Mouse (Mus musculus) cortical plate, adult 2 months (tissue): ENCODE results near the gene Gm4756. TPM values are rescaled to one million over a fixed set of nuclear protein-coding genes. Genes with fewer than 3 reads are reported as not detected.
"Not testable (repeated sequence)": the region's sequence is repeated elsewhere in the genome, so short reads cannot be mapped to it uniquely, and the experiment has no call there.

ENCODE experiments used
- H3K27ac ChIP-seq: fragments of 200-500 bp; 2 replicates; pipeline ENCODE4 v1.5.1; 2012; ENCODE audit warnings: low read length, control low read depth, inconsistent platforms; ENCODE audit not compliant: insufficient read depth
- H3K4me1 ChIP-seq: fragments of 200-500 bp; 2 replicates; pipeline ENCODE4 v1.6.1; 2011; ENCODE audit warnings: low read length; ENCODE audit not compliant: control insufficient read depth, insufficient read depth
- H3K4me3 ChIP-seq: fragments of 200-500 bp; 2 replicates; pipeline ENCODE4 v1.5.1; 2011; ENCODE audit warnings: mild to moderate bottlenecking, low read length, control low read depth; ENCODE audit not compliant: insufficient read depth
- CTCF ChIP-seq: fragments of 200-500 bp; IDR thresholded peaks from 2 replicates; pipeline ENCODE4 v1.5.1; 2011; ENCODE audit warnings: mild to moderate bottlenecking, control low read depth, low read length; ENCODE audit not compliant: insufficient read depth; ENCODE audit errors: extremely low read depth
- POLR2A ChIP-seq: fragments of 200-500 bp; IDR thresholded peaks from 2 replicates; pipeline ENCODE4 v1.6.1; 2011; ENCODE audit warnings: mild to moderate bottlenecking, low read length, control low read depth; ENCODE audit not compliant: insufficient read depth; ENCODE audit errors: extremely low read depth
- polyA plus RNA-seq: library from polyadenylated mRNA; depleted of rRNA; stranded (reverse); fragments of >200 nt; gene quantifications from 2 replicates; pipeline ENCODE4 v1.2.3, GENCODE M21; 2012; rRNA removed

Gene Gm4756
- not detected in 2 replicates for polyA plus RNA-seq

DNA sequence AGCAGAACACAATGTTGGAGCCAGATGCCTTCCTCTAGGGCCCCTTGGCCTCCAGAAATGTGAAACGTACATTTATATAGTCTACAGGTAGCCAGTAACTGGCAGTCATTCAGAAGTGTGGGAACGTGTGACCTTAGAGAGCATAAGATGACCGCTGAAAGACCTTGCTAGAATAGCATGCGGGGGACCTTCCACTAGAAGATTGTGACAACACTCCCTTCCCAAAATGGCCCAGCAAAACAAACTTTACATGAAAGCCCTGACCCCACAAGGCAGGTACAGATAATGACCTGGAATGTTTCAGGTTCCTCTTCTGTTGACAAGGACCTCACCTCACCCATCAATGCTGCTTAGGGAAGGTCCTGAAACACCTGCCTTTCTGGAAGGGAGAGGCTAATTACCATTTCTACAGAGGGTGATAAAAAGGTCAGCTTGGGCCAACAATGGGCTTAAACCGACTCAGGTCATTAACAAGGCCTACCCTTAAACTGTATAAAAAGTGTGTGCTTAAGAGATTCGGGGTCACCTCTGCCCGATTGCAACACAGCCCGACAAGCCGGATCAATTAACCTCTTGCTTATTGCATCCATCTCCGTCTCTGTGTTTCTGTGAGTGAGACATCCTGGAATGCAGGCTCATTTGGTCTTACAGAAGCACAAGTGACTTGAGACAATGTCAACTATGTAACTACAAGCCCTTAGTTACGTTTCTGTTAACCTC is at the start of gene Gm4756:
Gene Gm4756, minus strand, starts transcription at position 51 of the 720 bp plus-strand sequence.
- no peaks in the 10 kb centered on the region for H3K4me1 ChIP-seq
- no peak within 1 kb of the TSS for H3K27ac ChIP-seq
- H3K4me3 ChIP-seq: no peak within 1 kb of the TSS
- no peak for TF ChIP-seq CTCF
- TF ChIP-seq POLR2A: no peak

DNA sequence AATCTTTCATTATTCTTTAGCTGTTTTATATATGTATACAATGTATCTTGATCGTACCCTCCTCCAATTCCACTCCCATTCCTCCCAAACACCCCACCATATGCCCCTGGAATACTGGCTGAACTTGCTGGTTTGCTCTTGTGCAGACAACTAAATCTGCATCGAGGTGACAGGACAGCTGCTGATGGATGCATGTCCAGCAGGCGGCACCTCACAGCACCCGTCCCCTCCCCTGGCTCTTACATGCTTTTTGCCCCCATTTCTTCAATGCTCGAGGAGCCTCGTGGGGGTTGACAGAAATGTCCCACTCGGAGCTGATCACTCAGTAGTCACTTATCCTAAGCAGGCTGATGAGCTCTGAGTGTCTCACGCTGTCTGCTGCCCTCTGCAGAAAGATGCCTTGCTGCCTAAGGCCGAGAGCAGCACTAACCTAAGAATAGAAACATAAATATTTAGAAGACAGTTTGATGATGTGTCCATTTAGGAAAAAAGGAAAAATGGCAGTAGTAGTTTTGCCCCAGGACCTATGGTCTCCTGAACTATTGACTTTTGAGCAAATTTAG is 45.5 kb upstream of the Gm4756 start:
- Histone ChIP-seq H3K4me3 (no peak overlapping the region), H3K27ac (no peak overlapping the region), H3K4me1 (no peaks in the 10 kb centered on the region)
- TF ChIP-seq POLR2A (no peak), CTCF (no peak)

GRCm38 (mm10) chr12:72694438-72694837 is 45.0 kb upstream of the Gm4756 start:
- no peak overlapping the region for H3K4me3 ChIP-seq
- TF ChIP-seq POLR2A (no peak), CTCF (no peak)

GRCm38 (mm10) chr12:72693895-72694294 is 44.4 kb upstream of the Gm4756 start:
- Histone ChIP-seq H3K27ac (no peak overlapping the region), H3K4me3 (no peak overlapping the region), H3K4me1 (no peaks in the 10 kb centered on the region)
- TF ChIP-seq POLR2A: no peak
- TF ChIP-seq CTCF: no peak

More at GRCm38 (mm10) chr12:72694438-72694837, 45.0 kb upstream of the Gm4756 start:
- no peaks in the 10 kb centered on the region for H3K4me1 ChIP-seq
- no peak overlapping the region for H3K27ac ChIP-seq

DNA sequence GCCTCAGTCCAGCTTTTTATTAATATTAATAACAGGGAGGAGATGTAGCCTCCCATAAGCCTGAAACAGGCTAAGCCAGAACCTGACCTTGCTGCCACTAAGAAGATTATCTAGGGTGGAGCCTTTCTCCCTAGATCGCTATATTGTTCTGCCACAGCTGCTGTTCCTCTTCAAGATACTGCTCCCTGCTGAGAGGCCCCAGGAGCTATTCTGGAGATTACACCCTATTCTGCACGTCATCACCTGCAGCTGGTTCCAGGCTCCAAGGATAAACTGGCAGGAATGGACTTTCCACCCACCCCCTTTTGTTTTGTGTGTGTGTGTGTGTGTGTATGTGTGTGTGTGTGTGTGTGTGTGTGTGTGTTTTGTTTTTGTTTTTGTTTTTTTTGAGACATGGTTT is 38.8 kb upstream of the Gm4756 start:
- not testable (repeated sequence) for H3K4me3 ChIP-seq, H3K27ac ChIP-seq, H3K4me1 ChIP-seq

GRCm38 (mm10) chr12:72687741-72688140 is 38.3 kb upstream of the Gm4756 start:
- H3K4me3 ChIP-seq, H3K4me1 ChIP-seq, H3K27ac ChIP-seq: not testable (repeated sequence)

GRCm38 (mm10) chr12:72686566-72686965 is 37.1 kb upstream of the Gm4756 start:
- not testable (repeated sequence) for H3K4me3 ChIP-seq, H3K27ac ChIP-seq, H3K4me1 ChIP-seq

- no peaks in the 10 kb centered on the region for H3K4me1 ChIP-seq
- no peak overlapping the region for H3K27ac ChIP-seq
- H3K4me3 ChIP-seq: no peak overlapping the region
- no peak for TF ChIP-seq CTCF
- no peak for TF ChIP-seq POLR2A
These were observed 34.2 kb upstream of the Gm4756 start for GRCm38 (mm10) chr12:72683612-72684011.

- H3K27ac ChIP-seq: no peak overlapping the region
- H3K4me3 ChIP-seq: no peak overlapping the region
- no peaks in the 10 kb centered on the region for H3K4me1 ChIP-seq
- no peak for TF ChIP-seq CTCF
- no peak for TF ChIP-seq POLR2A
These were observed 33.2 kb upstream of the Gm4756 start for GRCm38 (mm10) chr12:72682511-72683282.

- Histone ChIP-seq H3K4me3 (no peak overlapping the region), H3K4me1 (no peaks in the 10 kb centered on the region), H3K27ac (no peak overlapping the region)
- no peak for TF ChIP-seq CTCF
- TF ChIP-seq POLR2A: no peak
These were observed 32.5 kb upstream of the Gm4756 start for GRCm38 (mm10) chr12:72681919-72682318.
